Mouse (Mus musculus): ENCODE measurements around the gene Rd3l. TPM values are rescaled to one million over a fixed set of nuclear protein-coding genes. Genes with fewer than 3 reads are reported as not detected.

The Rd3l gene
- 0.06 and 0.07 TPM in 2 replicates for polyA plus RNA-seq (2012; rRNA removed)

GRCm38 (mm10) chr12:111980887-111981367, at the start of gene Rd3l:
Gene Rd3l (minus strand): TSS chr12:111981317.

GRCm38 (mm10) chr12:111971231-111971686, 9.9 kb downstream of the Rd3l start, which contains the start of gene Tdrd9:
Gene Tdrd9 (plus strand): TSS chr12:111971559.

GRCm38 (mm10) chr12:111966683-111967173, 14.4 kb downstream of the Rd3l start, which contains the start of gene Atp5mpl:
Gene Atp5mpl (minus strand): TSS chr12:111966977.

Other genes with a start within 250 kb of the Rd3l start
- gene Klc1, start 222.5 kb downstream of the Rd3l start, polyA plus RNA-seq (2012; rRNA removed): 13.5 and 14.4 TPM in 2 replicates
- 5.3 and 8.0 TPM in 2 replicates for gene Xrcc3, start 167.4 kb downstream of the Rd3l start, polyA plus RNA-seq (2012; rRNA removed)
- 56.0 and 62.1 TPM in 2 replicates for gene Zfyve21, start 167.1 kb downstream of the Rd3l start, polyA plus RNA-seq (2012; rRNA removed)
- gene Ppp1r13b, start 73.2 kb downstream of the Rd3l start, polyA plus RNA-seq (2012; rRNA removed): 3.1 and 3.5 TPM in 2 replicates
- gene Atp5mpl, start 14.3 kb downstream of the Rd3l start, polyA plus RNA-seq (2012; rRNA removed): 171 and 177 TPM in 2 replicates
- 0.14 and 0.18 TPM in 2 replicates for gene Tdrd9, start 9.8 kb downstream of the Rd3l start, polyA plus RNA-seq (2012; rRNA removed)
- 5.9 and 8.0 TPM in 2 replicates for gene Aspg, start 125.4 kb upstream of the Rd3l start, polyA plus RNA-seq (2012; rRNA removed)
- 0.35 and 0.39 TPM in 2 replicates for gene Kif26a, start 164.9 kb upstream of the Rd3l start, polyA plus RNA-seq (2012; rRNA removed)